ENCODE assay signal across 15 mouse cellular contexts in the genomic region with DNA sequence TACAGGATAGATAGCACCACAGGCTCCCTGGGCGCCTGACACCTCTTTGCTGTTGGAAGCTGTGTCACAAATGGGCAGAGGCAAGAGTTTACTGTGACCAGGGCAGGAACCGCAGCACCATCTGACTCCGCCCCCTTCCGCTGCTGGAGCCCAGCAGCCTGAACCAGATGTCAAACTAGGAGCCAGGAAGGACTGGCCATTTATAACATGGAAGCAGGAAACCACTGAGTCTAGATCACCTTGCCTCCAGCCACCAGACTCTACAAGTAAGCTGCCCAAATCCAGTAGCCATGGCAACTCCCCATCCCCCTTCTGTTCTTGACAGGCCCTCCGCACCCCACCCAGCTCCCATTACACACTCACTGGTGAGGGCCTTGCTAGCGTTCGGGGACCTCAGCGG. TPM values are rescaled to one million over a fixed set of nuclear protein-coding genes. Genes with fewer than 3 reads are reported as not detected.
A peak's percentile ranks its signal among the peaks of the same experiment; 100 is the strongest.
DNase-seq lines count a peak whose midpoint lies in the region; ATAC-seq and TF ChIP-seq lines count a peak whose summit lies in the region.
"Had no signal": no experiment of that assay in that cellular context is flagged by ENCODE, and none has a peak within 500 bp of the region (broad histone marks: within the 10 kb centered on the region; RNA-seq: fewer than 3 reads in every experiment).

No protein-coding gene starts in this region.

- H3K4me1 ChIP-seq in forebrain, embryonic 11.5 days (replicated peaks; ENCODE audit: control insufficient read depth, insufficient read depth, low read length), result peaks cover 3% of the 10 kb centered on the region; the same call in 1 of the 2 replicates
- peaks cover 12% of the 10 kb centered on the region for H3K4me1 ChIP-seq in forebrain, embryonic 13.5 days
- peaks cover 30% of the 10 kb centered on the region for H3K4me1 ChIP-seq in E14TG2a.4 (replicated peaks; ENCODE audit: low read depth, low read length)
- H3K4me1 ChIP-seq in embryonic facial prominence, embryonic 10.5 days, result peaks cover 16% of the 10 kb centered on the region
- 0 out of 2 replicates have a peak, but pooled peaks cover 5% of the 10 kb centered on the region for H3K4me1 ChIP-seq in liver, embryonic 13.5 days (replicated peaks)
- H3K4me1 ChIP-seq in heart, embryonic 12.5 days (replicated peaks), result peaks cover 8% of the 10 kb centered on the region; the same call in 1 of the 2 replicates

- no peak overlapping the region for H3K27ac ChIP-seq in forebrain, embryonic 11.5 days (ENCODE audit: low read depth, low read length)
- H3K27ac ChIP-seq in forebrain, embryonic 13.5 days, result no peak overlapping the region
- H3K27ac ChIP-seq in embryonic facial prominence, embryonic 10.5 days (replicated peaks), result no peak overlapping the region
- no peak overlapping the region for H3K27ac ChIP-seq in liver, embryonic 13.5 days
- no peak overlapping the region for H3K27ac ChIP-seq in heart, embryonic 12.5 days (ENCODE audit: poor library complexity, severe bottlenecking)
- H3K27ac ChIP-seq: limb, embryonic 15.5 days had no signal

- peak; percentile 44; the same call in 1 of the 2 replicates for ATAC-seq in forebrain, embryonic 11.5 days (replicated peaks; ENCODE audit: low FRiP score)
- ATAC-seq in forebrain, embryonic 13.5 days, result no peak
- ATAC-seq in liver, embryonic 13.5 days (ENCODE audit: low read depth), result peak; percentile 60
- no peak for ATAC-seq in heart, embryonic 12.5 days (ENCODE audit: insufficient number of reproducible peaks, low FRiP score)

- TF ChIP-seq CTCF in E14TG2a.4 (conservative IDR thresholded peaks at IDR 0.05; ENCODE audit: low read length), result no peak

- no peak overlapping the region for H3K4me3 ChIP-seq in forebrain, embryonic 11.5 days (ENCODE audit: low read depth, low read length)
- no peak overlapping the region for H3K4me3 ChIP-seq in forebrain, embryonic 13.5 days
- 0 out of 2 replicates have a peak overlapping the region, but pooled peaks have one; percentile 29 for H3K4me3 ChIP-seq in E14TG2a.4 (replicated peaks; ENCODE audit: low read length)
- no peak overlapping the region for H3K4me3 ChIP-seq in embryonic facial prominence, embryonic 10.5 days
- H3K4me3 ChIP-seq in liver, embryonic 13.5 days (replicated peaks), result no peak overlapping the region
- no peak overlapping the region for H3K4me3 ChIP-seq in heart, embryonic 12.5 days
- H3K4me3 ChIP-seq: limb, embryonic 15.5 days; neural tube, embryonic 12.5 days had no signal

- H3K4me2 ChIP-seq in forebrain, embryonic 11.5 days (ENCODE audit: low read depth, low read length, severe bottlenecking), result no peak overlapping the region
- no peak overlapping the region for H3K4me2 ChIP-seq in forebrain, embryonic 13.5 days
- H3K4me2 ChIP-seq in liver, embryonic 13.5 days, result no peak overlapping the region
- H3K4me2 ChIP-seq in heart, embryonic 12.5 days, result no peak overlapping the region
- H3K4me2 ChIP-seq: limb, embryonic 15.5 days had no signal

- no peaks in the 10 kb centered on the region for H3K27me3 ChIP-seq in forebrain, embryonic 11.5 days (ENCODE audit: control insufficient read depth, insufficient read depth, low read length)
- no peaks in the 10 kb centered on the region for H3K27me3 ChIP-seq in forebrain, embryonic 13.5 days
- peaks cover 9% of the 10 kb centered on the region for H3K27me3 ChIP-seq in E14TG2a.4 (ENCODE audit: insufficient read depth, low read length)
- peaks cover 20% of the 10 kb centered on the region; the same call in 1 of the 2 replicates for H3K27me3 ChIP-seq in embryonic facial prominence, embryonic 10.5 days (replicated peaks; ENCODE audit: low read depth, poor library complexity, severe bottlenecking)
- H3K27me3 ChIP-seq in liver, embryonic 13.5 days, result no peaks in the 10 kb centered on the region
- peaks cover 17% of the 10 kb centered on the region for H3K27me3 ChIP-seq in heart, embryonic 12.5 days (replicated peaks)
- H3K27me3 ChIP-seq: limb, embryonic 15.5 days; neural tube, embryonic 12.5 days had no signal

- no peaks in the 10 kb centered on the region for H3K36me3 ChIP-seq in forebrain, embryonic 11.5 days (ENCODE audit: control insufficient read depth, insufficient read depth, low read length)
- no peaks in the 10 kb centered on the region for H3K36me3 ChIP-seq in forebrain, embryonic 13.5 days (ENCODE audit: poor library complexity, severe bottlenecking)
- no peaks in the 10 kb centered on the region for H3K36me3 ChIP-seq in E14TG2a.4 (ENCODE audit: insufficient read depth, low read length)
- H3K36me3 ChIP-seq in embryonic facial prominence, embryonic 10.5 days (replicated peaks), result no peaks in the 10 kb centered on the region
- no peaks in the 10 kb centered on the region for H3K36me3 ChIP-seq in liver, embryonic 13.5 days
- H3K36me3 ChIP-seq in heart, embryonic 12.5 days, result no peaks in the 10 kb centered on the region
- H3K36me3 ChIP-seq: limb, embryonic 15.5 days; neural tube, embryonic 12.5 days had no signal

- no peak for DNase-seq in forebrain, embryonic 11.5 days (ENCODE audit: low spot score)
- DNase-seq in embryonic facial prominence, embryonic 10.5 days (ENCODE audit: low spot score), result peak; percentile 33
- peak; percentile 20 for DNase-seq in liver, embryonic 13.5 days
- no peak for DNase-seq in urinary bladder, adult 2 months (ENCODE audit: low spot score)
- no peak for DNase-seq in spleen, postnatal 36 days (ENCODE audit: low spot score in 2 of 2)
- DNase-seq: adrenal gland, postnatal 14 days; cerebellum, adult 11-12 months; kidney, adult 18-20 months; lung, postnatal 4 days; thymus, postnatal 14 days had no signal

- 70% methylated on average over 8 of the region's 8 CpGs for WGBS in forebrain, embryonic 11.5 days
- WGBS in forebrain, embryonic 13.5 days, result 72% methylated on average over 8 of the region's 8 CpGs
- WGBS in embryonic facial prominence, embryonic 10.5 days, result 72% methylated on average over 8 of the region's 8 CpGs
- WGBS in liver, embryonic 13.5 days (ENCODE audit: insufficient replicate concordance), result 34% methylated on average over 8 of the region's 8 CpGs
- WGBS in heart, embryonic 12.5 days, result 63% methylated on average over 8 of the region's 8 CpGs

- H3K9ac ChIP-seq in forebrain, embryonic 11.5 days (ENCODE audit: low read length), result no peak overlapping the region
- H3K9ac ChIP-seq in forebrain, embryonic 13.5 days, result no peak overlapping the region
- H3K9ac ChIP-seq in liver, embryonic 13.5 days, result no peak overlapping the region
- H3K9ac ChIP-seq in heart, embryonic 12.5 days, result no peak overlapping the region
- H3K9ac ChIP-seq: limb, embryonic 15.5 days; neural tube, embryonic 12.5 days had no signal

- H3K9me3 ChIP-seq in forebrain, embryonic 11.5 days (ENCODE audit: control insufficient read depth, low read length), result no peaks in the 10 kb centered on the region
- no peaks in the 10 kb centered on the region; the same call in 1 of the 2 replicates for H3K9me3 ChIP-seq in forebrain, embryonic 13.5 days (replicated peaks)
- peaks cover 8% of the 10 kb centered on the region for H3K9me3 ChIP-seq in E14TG2a.4 (ENCODE audit: low read length)
- no peaks in the 10 kb centered on the region for H3K9me3 ChIP-seq in embryonic facial prominence, embryonic 10.5 days
- H3K9me3 ChIP-seq in liver, embryonic 13.5 days (replicated peaks), result 0 out of 2 replicates have a peak, but pooled peaks cover 4% of the 10 kb centered on the region
- peaks cover 6% of the 10 kb centered on the region; the same call in 1 of the 2 replicates for H3K9me3 ChIP-seq in heart, embryonic 12.5 days (replicated peaks)
- H3K9me3 ChIP-seq: neural tube, embryonic 12.5 days had no signal

RNA-seq across cellular contexts. Expression of gene Frrs1l, which starts 50.3 kb away (rescaled TPM):
- polyA plus RNA-seq in forebrain, embryonic 11.5 days (2014; fragmentation: Nextera tagmentation; extraction: Ambion mirVana), result 5.3 and 5.4 TPM in 2 replicates
- 10.9 and 11.6 TPM in 2 replicates for polyA plus RNA-seq in forebrain, embryonic 13.5 days (2015; fragmentation: Nextera tagmentation; extraction: Ambion mirVana)
- polyA plus RNA-seq in embryonic facial prominence, embryonic 10.5 days (2016; fragmentation: Nextera tagmentation; extraction: Ambion mirVana), result 0.80 and 1.4 TPM in 2 replicates
- polyA plus RNA-seq in liver, embryonic 13.5 days (2015; fragmentation: Nextera tagmentation; extraction: Ambion mirVana), result 0.09 TPM in 2 replicates
- polyA plus RNA-seq in heart, embryonic 12.5 days (2016; fragmentation: Nextera tagmentation; extraction: Ambion mirVana), result 0.27 and 0.42 TPM in 2 replicates
- polyA plus RNA-seq in urinary bladder, adult 2 months (2012; rRNA removed), result 0.03 and 0.04 TPM in 2 replicates

Comparison
In these comparisons a context has a peak if more than half of its experiments do, and no peak if none do; other contexts are left out.
1. ATAC-seq: peak in forebrain, embryonic 11.5 days (single experiment) and liver, embryonic 13.5 days (single experiment); none in forebrain, embryonic 13.5 days (single experiment) and heart, embryonic 12.5 days (single experiment).
2. DNase-seq: peak in embryonic facial prominence, embryonic 10.5 days (single experiment) and liver, embryonic 13.5 days (single experiment); none in forebrain, embryonic 11.5 days (single experiment), urinary bladder, adult 2 months (single experiment) and spleen, postnatal 36 days (0 of 2).